Mouse (Mus musculus) spleen, adult 2 months (tissue): ENCODE measurements at regions not wholly inside any gene's neighbourhood (a gene's known extent, or its start where the extent isn't known, plus 50 kb on each side); places are given as distances from the start of the nearest gene placed in this dataset.

ENCODE experiments used
- CTCF ChIP-seq: fragments of 200-500 bp; IDR thresholded peaks from 2 replicates; pipeline ENCODE4 v1.5.1; 2011; ENCODE audit warnings: mild to moderate bottlenecking, inconsistent platforms; ENCODE audit not compliant: insufficient read depth, insufficient read length, insufficient replicate concordance; ENCODE audit errors: extremely low read depth
- POLR2A ChIP-seq: fragments of 200-500 bp; IDR thresholded peaks from 2 replicates; pipeline ENCODE4 v1.6.1; 2011; ENCODE audit warnings: low read depth, low read length, inconsistent platforms

GRCm38 (mm10) chr11:114122175-114122574 lies 55.3 kb upstream of the Sdk2 start:
- no peak for TF ChIP-seq CTCF
- no peak for TF ChIP-seq POLR2A
